Mouse (Mus musculus): ENCODE data around the gene Napsa.

DNA sequence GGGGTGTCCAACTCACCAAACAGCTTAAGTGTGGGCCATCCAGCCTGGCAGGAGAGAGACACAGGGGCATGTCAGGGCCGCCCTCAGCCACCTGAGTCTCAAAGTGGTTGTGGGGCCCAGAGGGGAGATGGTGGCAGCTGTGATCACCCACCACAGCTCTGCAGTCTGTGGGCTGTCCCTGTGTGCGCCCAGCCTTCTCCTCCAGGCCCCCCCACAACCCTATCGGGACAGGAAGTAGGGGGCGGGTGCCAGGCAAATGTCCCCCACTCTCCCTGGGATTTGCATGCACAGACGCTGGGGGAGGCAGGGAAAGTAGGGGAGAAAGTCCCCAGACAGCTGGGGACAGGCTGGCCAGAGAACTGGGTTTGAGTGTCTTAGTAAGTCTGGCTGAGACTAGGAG, 41.0 kb upstream of the Napsa start:
- TF ChIP-seq CTCF (IDR thresholded peaks at IDR 0.05) (no peak), EP300 (IDR thresholded peaks at IDR 0.05) (no peak)

Measured in lung, postnatal 0 days (tissue).